Mouse (Mus musculus): ENCODE measurements around the gene Nr2e1.

Gene Nr2e1

DNA sequence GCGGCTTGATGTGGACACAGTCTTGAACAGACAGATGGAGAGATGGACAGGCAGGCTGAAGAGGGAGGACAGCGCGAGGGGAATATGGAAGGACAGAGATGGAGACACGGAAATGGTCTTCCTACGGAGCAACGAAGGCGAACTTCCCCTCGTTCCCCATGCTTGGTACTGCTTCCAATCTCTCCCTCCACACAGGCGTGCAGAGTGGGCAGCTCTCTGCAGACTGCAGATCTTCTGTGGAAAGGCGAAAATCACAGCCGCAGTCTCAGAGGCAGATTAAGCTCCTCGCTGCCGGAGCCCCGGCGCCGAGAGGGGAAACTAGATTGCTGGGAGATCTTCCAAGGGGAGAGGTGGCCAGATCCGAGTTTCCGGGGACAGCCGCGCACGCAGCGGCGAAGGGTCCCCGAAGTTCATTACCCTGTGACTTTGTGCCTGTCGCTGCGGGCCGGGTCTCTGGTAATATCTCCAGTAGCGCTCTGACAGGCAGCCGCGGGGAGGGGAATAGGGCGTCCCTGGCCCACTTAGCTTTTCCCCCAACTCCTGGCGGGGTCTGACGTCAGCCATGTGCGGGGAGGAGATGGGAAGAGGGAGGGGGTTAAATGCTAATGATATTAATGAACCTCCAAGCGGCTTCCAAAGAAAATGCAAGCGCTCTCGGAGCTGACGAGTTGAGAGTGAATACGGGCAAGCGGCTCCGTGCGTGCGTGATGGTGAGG, at the start of gene Nr2e1, which contains the start of gene Ostm1:
TSS of gene Nr2e1 (minus strand) at position 476 of the 716 bp plus-strand sequence.
TSS of gene Ostm1 (plus strand) at position 666 of the 716 bp plus-strand sequence.
- ChIA-PET POLR2A (interaction anchor here (0.5 to 2.6 kb wide), 18 partner anchors 8 to 160 kb away, joined by 3 to 19 read pairs (median 3); partner anchors contain the start of gene Snx3 (in 2 of the 4)), CTCF (interaction anchor here in 3 of 4 experiments (0.6 to 1.4 kb wide), 4 partner anchors 9 to 295 kb away, joined by 3 to 4 read pairs (median 4); no protein-coding TSS in a partner anchor)

- POLR2A ChIA-PET, result interaction anchor here in 2 of 4 experiments (1.1 to 4.3 kb wide), 6 partner anchors 12 to 52 kb away, joined by 3 to 19 read pairs (median 5); partner anchors contain the start of genes Nr2e1 (in 1 of the 2) and Ostm1 (in 1 of the 2)
- CTCF ChIA-PET, result interaction anchor here (0.5 to 1.3 kb wide), 5 partner anchors 36 to 200 kb away, joined by 3 to 10 read pairs (median 3); no protein-coding TSS in a partner anchor
Measured at GRCm38 (mm10) chr10:42632453-42633360, 49.3 kb upstream of the Nr2e1 start.

DNA sequence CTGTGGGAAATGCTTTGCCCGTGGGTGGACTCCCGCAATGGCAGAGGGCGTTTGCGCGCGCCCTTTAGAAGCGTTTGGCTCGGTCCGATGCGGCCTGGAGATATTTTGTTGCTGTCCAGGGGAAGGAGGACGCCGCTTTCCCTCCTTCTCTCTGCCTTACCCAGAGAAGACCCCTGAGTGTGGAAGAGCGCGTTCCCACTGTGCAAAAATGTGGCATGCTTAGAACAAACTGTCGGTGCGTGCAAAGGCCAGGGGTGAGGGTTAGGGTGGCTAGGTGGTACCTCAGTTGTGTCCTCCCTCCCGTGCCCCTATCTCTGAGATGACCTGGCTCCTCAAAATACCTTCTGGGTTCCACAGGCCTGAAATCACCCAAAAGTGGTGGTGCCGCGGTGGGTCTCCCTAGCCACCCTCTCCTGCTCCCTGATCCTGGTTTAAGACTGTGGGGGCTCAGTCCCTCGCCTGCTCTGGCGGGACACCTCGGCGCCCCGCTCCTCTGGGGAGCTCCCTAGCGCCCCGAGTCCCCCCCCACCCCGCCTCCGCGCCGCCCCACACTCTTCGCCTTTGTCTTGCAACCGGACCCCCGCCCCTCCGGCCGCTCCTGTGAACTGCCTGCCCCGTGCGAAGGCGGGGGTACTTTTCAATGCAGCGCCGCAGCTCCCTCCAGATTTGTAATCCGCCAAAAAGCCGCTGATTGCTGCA, 48.5 kb upstream of the Nr2e1 start:
- ChIA-PET POLR2A (interaction anchor here in 2 of 4 experiments (0.6 to 4.3 kb wide), 5 partner anchors 8 to 51 kb away, joined by 3 to 19 read pairs (median 4); partner anchors contain the start of genes Nr2e1 (in 1 of the 2) and Ostm1 (in 1 of the 2)), CTCF (interaction anchor here in 1 of 4 experiments (1.0 kb wide), 1 partner anchor 201 kb away, joined by 3 read pairs; no protein-coding TSS in a partner anchor)

GRCm38 (mm10) chr10:42630596-42631355, 47.3 kb upstream of the Nr2e1 start:
- POLR2A ChIA-PET, result interaction anchor here in 1 of 4 experiments (0.6 kb wide), 1 partner anchor 9 kb away, joined by 3 read pairs; no protein-coding TSS in a partner anchor
- CTCF ChIA-PET, result interaction anchor here in 1 of 4 experiments (0.7 kb wide), 1 partner anchor 66 kb away, joined by 4 read pairs; no protein-coding TSS in a partner anchor

- ChIA-PET CTCF (no interaction called here), POLR2A (no interaction called here)
Measured at GRCm38 (mm10) chr10:42625907-42626306, 42.5 kb upstream of the Nr2e1 start.

DNA sequence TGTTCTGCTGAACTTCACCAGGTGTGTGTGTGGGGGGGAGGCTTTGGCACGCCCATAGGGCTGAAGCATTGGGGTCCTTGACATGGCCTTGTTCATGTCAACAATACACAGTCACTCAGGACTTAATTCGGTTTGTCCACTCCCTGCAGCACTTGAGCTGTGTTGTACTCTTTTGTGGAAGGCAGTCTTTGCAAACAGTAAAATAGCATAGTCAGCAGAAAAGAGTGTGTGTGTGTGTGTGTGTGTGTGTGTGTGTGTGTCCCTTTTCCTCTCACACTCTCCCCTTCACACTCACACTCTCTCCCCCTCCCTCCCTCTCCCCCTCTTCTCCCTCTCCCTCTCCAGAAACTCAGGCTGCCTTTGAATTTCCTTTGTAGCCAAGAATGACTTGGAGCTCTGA, 34.9 kb upstream of the Nr2e1 start:
- CTCF ChIA-PET, result interaction anchor here (0.6 to 1.8 kb wide), 5 partner anchors 13 to 375 kb away, joined by 3 to 6 read pairs (median 5); no protein-coding TSS in a partner anchor
- POLR2A ChIA-PET, result interaction anchor here in 2 of 4 experiments (0.6 to 1.1 kb wide), 3 partner anchors 16 to 20 kb away, joined by 4 to 14 read pairs (median 5); no protein-coding TSS in a partner anchor

DNA sequence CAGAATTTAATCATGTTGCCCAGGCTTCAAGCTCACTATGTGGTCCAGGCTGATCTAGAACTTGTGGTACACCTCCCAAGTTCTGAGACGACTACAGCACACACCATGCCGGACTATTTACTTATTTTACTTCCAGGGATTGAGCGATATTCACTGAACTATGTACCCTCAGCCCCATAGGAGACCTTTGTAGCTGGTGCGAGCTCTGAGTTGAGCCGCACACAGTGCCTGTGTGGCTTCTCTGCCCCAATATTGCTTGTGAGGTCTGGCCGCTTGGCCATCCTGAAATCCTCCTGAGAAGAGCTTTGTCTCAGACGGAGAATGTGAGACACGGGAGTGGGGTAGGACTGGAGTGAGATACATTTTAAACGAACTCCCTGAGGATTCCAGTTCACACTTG, 31.3 kb upstream of the Nr2e1 start:
- ChIA-PET POLR2A (interaction anchor here in 3 of 4 experiments (0.6 to 1.3 kb wide), 11 partner anchors 10 to 587 kb away, joined by 3 to 5 read pairs (median 3); partner anchors contain the start of gene Snx3 (in 1 of the 3)), CTCF (no interaction called here)

DNA sequence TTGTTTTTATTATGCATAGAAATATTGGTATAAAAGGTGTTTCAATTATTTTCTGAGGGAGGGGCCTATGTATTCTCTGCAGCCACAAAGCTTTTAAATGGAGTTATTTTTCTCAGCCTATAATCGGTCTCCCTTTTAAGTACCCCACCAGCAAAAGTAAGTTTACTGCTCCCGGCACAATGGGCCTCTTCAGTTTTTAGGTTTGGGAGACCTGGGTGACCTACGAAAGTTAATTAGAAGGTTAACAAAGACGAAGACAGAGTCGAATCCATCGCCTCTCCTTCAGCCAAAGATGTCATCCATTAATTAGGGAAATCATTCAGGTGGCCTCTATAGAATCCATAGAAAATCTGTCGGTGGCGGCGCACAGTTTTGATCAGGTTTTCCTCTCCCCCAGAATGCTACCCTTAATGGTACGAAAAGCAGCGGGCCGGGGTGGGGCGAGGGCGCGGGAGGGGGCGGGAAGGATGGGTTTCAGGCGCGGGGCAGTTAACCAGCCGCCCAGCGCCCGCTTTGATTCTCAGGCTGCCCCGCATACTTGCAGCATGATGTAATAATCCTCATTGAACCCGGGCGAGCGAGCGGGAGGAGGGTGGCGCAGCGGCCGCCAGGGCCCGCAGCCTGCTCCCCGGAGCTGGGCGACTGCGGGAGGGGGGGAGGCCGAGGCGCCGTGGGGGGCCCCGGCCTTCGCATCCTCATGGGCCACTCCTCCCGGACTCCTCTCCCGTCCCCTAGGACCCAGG, 30.4 kb upstream of the Nr2e1 start:
- ChIA-PET CTCF (interaction anchor here in 2 of 4 experiments (1.3 to 1.5 kb wide), 2 partner anchors 9 to 30 kb away, joined by 4 read pairs; no protein-coding TSS in a partner anchor), POLR2A (interaction anchor here in 2 of 4 experiments (1.1 to 2.3 kb wide), 8 partner anchors 11 to 586 kb away, joined by 3 to 6 read pairs (median 3); partner anchors contain the start of gene Snx3 (in 1 of the 2))

GRCm38 (mm10) chr10:42613075-42613474, 29.6 kb upstream of the Nr2e1 start:
- POLR2A ChIA-PET, result interaction anchor here in 1 of 4 experiments (1.1 to 2.3 kb wide), 3 partner anchors 21 to 37 kb away, joined by 3 to 6 read pairs (median 4); no protein-coding TSS in a partner anchor
- CTCF ChIA-PET, result interaction anchor here in 2 of 4 experiments (1.3 to 1.5 kb wide), 2 partner anchors 9 to 31 kb away, joined by 4 read pairs; no protein-coding TSS in a partner anchor

DNA sequence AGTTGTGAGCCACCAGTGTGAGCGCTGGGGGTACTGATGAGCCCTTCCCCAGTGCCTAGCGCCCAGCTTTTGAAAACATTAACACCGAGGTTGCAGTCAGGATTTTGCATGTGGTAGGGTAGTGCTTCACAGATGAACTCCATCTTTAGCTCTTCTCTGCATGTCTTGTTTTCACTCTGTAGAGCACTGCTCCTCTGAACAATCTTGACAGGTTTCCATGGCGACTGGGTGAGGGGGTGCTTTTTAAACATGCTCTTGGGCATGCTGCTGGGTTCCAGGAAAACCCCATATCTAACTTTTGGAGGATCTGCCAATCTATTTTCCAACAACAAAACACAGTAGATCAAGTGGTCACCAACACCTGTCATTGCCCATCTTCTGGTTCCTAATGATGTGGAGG, 23.3 kb upstream of the Nr2e1 start:
- ChIA-PET POLR2A (interaction anchor here in 3 of 4 experiments (0.5 to 0.7 kb wide), 3 partner anchors 99 to 962 kb away, joined by 3 to 5 read pairs (median 4); no protein-coding TSS in a partner anchor), CTCF (interaction anchor here in 3 of 4 experiments (0.6 to 0.8 kb wide), 4 partner anchors 36 to 549 kb away, joined by 3 to 5 read pairs (median 3); no protein-coding TSS in a partner anchor)

- POLR2A ChIA-PET, result interaction anchor here in 3 of 4 experiments (0.5 to 1.0 kb wide), 6 partner anchors 21 to 297 kb away, joined by 3 to 5 read pairs (median 3); partner anchors contain the start of genes Nr2e1 (in 1 of the 3) and Ostm1 (in 1 of the 3)
- CTCF ChIA-PET, result interaction anchor here (0.5 to 1.4 kb wide), 8 partner anchors 8 to 622 kb away, joined by 3 to 10 read pairs (median 4); no protein-coding TSS in a partner anchor
Measured at GRCm38 (mm10) chr10:42604874-42605273, 21.4 kb upstream of the Nr2e1 start.

DNA sequence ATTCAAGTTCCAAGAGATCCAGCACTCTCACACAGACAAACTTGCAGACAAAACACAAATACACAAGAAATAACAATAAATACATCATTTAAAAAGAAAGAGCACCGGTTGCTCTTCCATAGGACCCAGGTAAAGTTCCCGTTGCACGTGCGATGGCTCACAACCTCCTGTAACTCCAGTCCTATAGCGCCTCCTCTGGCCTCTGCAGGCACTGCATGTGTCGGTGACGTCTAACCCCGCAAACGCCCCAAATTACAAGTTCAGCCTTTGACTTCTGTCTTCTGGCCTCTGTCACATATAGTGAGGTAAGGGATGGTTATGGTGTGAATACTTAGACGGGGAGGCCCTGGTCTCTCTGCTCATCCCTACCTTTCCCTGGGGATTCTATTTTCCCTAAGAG, 18.1 kb upstream of the Nr2e1 start:
- POLR2A ChIA-PET, result interaction anchor here in 2 of 4 experiments (0.6 to 0.7 kb wide), 2 partner anchors 13 to 48 kb away, joined by 3 read pairs; no protein-coding TSS in a partner anchor
- CTCF ChIA-PET, result interaction anchor here in 2 of 4 experiments (0.6 to 0.9 kb wide), 3 partner anchors 8 to 293 kb away, joined by 3 to 5 read pairs (median 4); no protein-coding TSS in a partner anchor

DNA sequence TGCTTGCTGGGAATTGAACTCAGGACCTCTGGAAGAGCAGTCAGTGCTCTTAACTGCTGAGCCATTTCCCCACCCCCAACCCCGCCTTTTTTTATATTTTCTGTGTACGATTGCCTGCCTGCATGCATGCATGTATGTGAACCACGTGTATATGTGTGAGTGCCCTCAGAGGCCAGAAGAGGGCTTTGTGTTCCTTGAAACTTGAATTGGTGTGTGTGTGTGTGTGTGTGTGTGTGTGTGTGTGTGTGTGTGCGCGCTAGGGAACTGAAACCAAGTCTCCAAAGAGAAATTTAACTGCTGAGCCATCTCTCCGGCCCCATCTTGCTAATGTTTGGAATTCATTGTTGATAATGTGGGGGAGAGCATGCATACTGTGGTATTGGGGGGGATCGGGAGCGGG, 15.2 kb upstream of the Nr2e1 start:
- ChIA-PET CTCF (no interaction called here), POLR2A (interaction anchor here in 1 of 4 experiments (0.5 kb wide), 1 partner anchor 14 kb away, joined by 3 read pairs; no protein-coding TSS in a partner anchor)

GRCm38 (mm10) chr10:42593201-42593600, 9.8 kb upstream of the Nr2e1 start:
- CTCF ChIA-PET, result interaction anchor here in 1 of 4 experiments (1.0 kb wide), 1 partner anchor 8 kb away, joined by 4 read pairs; no protein-coding TSS in a partner anchor

GRCm38 (mm10) chr10:42591993-42592686, 8.7 kb upstream of the Nr2e1 start:
- CTCF ChIA-PET, result interaction anchor here in 1 of 4 experiments (0.5 kb wide), 1 partner anchor 11 kb away, joined by 5 read pairs; no protein-coding TSS in a partner anchor

More at GRCm38 (mm10) chr10:42593201-42593600, 9.8 kb upstream of the Nr2e1 start:
- POLR2A ChIA-PET, result no interaction called here

More at GRCm38 (mm10) chr10:42591993-42592686, 8.7 kb upstream of the Nr2e1 start:
- POLR2A ChIA-PET, result interaction anchor here in 2 of 4 experiments (1.0 to 1.7 kb wide), 3 partner anchors 9 to 43 kb away, joined by 3 to 7 read pairs (median 5); no protein-coding TSS in a partner anchor

All from embryonic stem cell, embryonic (primary cell).